Mouse (Mus musculus) frontal cortex, adult 2 months (tissue): ENCODE results near the gene Fgfr4. TPM values are rescaled to one million over a fixed set of nuclear protein-coding genes. Genes with fewer than 3 reads are reported as not detected.
A peak's percentile ranks its signal among the peaks of the same experiment; 100 is the strongest.

Experiments
- DNase-seq, 2 experiments: peaks; one replicate each; pipeline ENCODE4 v3.0.0; 2022; ENCODE audit warnings: low spot score in 1 of 2; ENCODE audit errors: extremely low spot score in 1 of 2
- polyA plus RNA-seq: library from polyadenylated mRNA; depleted of rRNA; stranded (reverse); fragments of >200 nt; gene quantifications from 2 replicates; pipeline ENCODE4 v1.2.3, GENCODE M21; 2012; rRNA removed

The Fgfr4 gene
- polyA plus RNA-seq, 1 experiment, result 0.54 TPM

- DNase-seq, result no peak
Observed at GRCm38 (mm10) chr13:55208837-55209648, 56.6 kb downstream of the Fgfr4 start.

DNA sequence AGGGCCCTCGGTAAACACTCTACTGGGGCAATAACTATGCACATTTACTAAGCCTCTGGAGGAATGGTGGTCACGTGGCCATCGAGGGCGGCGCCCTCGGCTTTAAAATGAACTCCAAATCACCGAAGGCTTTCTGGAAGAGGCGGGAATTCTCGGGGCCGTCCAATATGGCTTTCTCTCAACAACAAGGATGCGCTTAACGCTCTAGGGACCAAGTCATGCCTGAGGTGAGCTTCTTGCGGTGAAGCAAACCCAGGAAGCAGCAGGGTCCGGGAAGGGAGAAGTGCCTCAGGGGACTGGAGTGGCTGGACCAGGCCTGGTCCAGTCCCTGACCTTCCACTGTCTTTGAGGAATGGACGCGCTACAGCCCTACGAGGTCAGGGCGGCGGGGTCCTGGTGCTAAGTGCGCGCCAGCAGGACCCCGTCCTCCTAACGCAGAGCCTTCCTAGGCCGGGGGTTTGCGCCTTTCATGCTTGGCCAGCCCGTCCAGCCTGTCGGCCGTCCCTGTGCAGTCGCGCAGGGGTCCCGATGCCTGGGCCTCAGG lies 57.3 kb downstream of the Fgfr4 start, which contains the start of gene Nsd1:
Gene Nsd1 (plus strand): TSS at position 134 of the 544 bp plus-strand sequence.
- no peak for DNase-seq

DNA sequence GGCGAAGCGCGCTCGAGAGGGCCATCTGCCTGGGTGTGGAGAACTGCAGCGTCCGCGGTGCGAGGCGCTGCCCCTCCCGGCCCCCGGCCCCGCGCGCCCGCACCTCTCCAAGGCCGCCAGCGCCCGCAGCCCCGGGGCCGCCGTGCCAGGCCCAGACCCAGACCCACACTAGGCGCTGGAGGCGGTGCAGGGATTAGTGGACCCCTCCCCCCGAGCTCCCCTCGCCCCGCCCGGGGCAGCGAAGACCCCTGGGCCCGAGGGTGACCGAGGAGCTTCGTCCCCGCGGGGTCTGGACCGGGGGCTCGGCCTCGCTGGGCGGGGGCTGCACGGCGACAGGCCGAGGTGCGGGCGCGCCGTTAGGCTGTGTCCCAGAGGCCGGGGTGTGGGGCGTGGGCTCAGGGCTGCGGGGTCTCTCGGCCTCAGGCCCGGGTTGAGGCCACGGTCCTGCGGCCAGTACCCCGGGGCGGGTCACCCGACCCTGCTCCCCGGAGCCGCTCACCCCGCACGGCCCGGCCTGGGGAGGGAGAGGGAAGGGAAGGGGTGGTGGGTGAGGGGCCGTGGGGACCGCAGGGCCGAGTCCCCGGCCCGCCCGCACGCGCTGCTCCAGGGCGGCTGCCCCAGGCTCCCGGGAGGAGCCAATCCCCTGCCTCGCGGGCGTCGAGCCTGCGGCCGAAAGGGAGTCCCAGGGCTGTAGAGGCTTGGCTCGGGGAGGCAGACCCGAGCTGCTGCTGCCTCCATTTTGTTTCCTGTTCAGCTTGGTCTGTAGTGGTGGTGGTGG lies 57.9 kb downstream of the Fgfr4 start:
- DNase-seq, result peak in 1 of 2 experiments; percentile 28

DNA sequence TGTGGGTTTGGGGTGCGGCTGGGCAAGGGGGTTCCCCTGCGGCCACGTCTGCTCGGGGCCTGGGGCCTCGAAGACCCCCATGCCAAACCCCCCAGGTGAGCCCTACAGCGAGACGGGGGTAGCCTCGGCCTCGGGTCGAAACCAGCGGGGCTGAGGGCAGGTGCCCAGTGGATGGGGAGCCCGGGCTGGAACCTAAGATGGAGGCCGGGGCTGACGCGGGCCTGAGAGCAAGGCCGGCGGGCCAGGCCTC lies 58.5 kb downstream of the Fgfr4 start:
- DNase-seq, result no peak

DNA sequence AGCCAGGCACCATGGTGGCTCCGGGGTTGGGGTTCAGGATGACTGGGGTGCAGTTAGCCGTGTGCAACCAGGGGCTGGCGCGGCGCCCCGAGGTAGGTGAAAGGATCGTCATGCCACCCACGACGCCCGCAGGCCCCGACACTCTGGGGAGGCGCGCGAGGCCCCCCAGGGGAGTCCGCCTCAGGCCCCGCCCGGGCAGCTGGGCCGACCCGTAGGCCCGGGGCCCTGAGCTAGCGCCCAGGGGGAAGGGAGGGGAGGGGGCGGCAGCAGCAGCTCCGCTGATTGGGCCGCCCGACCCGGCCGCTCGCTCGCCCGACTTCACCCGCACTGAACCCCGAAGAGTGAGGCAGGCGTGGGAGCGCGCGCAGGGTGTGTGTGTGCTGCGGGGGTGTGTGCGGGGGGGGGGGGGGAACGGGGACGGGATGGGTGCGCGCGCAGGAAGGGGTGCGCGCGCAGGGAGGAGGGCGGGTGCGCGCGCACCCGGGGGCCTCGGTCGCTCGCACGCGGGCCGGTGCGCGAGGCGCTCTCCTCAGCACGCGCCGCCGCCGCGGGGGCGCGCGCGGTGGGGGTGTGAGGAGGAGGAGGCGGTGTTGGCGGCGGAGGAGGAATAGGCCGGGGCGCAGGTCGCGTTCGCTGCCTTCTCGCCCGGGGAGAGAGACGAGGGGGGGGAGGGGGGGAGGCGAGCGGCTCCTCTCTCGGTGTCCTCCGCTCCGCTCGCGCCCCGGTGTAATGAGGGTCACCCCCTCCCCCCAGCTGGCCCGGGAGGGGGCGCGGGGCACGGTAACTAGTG lies 59.0 kb downstream of the Fgfr4 start:
- peak; percentile 34 to 65 for DNase-seq

GRCm38 (mm10) chr13:55212011-55212360 lies 59.5 kb downstream of the Fgfr4 start:
- DNase-seq, result peak in 1 of 2 experiments; percentile 45

DNA sequence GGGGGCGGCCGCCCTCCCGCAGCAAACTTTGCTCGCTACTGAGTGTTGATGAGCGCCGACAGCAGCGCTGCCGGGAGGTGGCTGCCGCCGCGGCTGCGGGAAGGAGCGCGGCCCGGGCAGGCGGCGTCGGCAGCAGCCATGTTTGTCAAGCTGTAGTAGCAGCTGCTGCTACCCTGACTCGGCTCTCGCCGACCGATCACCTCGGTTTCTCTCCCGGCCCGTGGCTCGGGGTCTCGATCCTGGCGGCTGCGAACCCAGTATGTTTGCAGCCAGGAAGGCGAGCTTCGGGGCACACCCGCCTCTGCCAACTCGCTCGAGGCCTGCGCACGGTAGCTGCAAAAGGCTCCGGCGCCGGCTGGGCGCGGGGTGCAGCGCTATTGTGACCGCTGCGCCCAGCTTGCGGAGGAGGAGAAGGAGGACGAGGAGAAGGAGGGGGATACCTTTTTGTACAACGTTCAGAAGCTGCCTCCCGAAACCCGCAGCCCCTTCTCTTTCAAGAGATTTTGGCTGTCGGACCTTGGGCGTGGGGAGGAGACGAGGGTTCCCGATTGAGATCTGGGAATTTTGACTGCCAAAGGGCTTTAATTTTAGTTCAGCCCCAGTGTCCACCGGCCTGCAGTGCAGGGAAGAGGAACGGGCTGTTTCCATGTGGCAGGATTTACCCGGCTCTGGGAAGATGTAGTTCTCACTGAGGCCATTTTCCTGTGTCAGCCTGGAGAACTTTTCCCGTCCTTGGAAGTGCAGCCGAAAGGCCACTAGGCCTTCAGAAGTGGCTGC lies 60.1 kb downstream of the Fgfr4 start:
- peak in 1 of 2 experiments; percentile 52 for DNase-seq

DNA sequence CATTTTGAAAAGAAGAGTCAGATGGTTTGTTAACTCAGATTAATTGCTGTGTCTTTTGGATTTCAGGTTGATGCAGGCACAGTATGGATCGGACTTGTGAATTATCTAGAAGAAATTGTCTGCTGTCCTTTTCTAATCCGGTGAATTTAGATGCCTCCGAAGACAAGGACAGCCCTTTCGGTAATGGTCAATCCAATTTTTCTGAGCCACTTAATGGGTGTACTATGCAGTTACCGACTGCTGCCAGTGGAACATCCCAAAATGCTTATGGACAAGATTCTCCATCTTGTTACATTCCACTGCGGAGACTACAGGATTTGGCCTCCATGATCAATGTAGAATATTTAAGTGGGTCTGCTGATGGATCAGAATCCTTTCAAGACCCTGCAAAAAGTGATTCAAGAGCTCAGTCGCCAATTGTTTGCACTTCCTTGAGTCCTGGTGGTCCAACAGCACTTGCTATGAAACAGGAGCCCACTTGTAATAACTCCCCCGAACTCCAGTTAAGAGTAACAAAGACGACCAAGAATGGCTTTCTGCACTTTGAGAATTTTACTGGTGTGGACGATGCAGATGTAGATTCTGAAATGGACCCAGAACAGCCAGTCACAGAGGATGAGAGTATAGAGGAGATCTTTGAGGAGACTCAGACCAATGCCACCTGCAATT lies 60.8 kb downstream of the Fgfr4 start:
- no peak for DNase-seq

Other genes with a start within 250 kb of the Fgfr4 start
- 47.8 and 51.5 TPM in 2 replicates for gene Unc5a, start 203.2 kb upstream of the Fgfr4 start, polyA plus RNA-seq
- gene Hk3, start 131.3 kb upstream of the Fgfr4 start, polyA plus RNA-seq, result 1.2 and 1.9 TPM in 2 replicates
- 19.9 and 22.8 TPM in 2 replicates for gene Uimc1, start 52.3 kb upstream of the Fgfr4 start, polyA plus RNA-seq
- gene Zfp346, start 47.3 kb upstream of the Fgfr4 start, polyA plus RNA-seq, result 44.3 and 53.4 TPM in 2 replicates
- gene Gm17617, start 19.1 kb upstream of the Fgfr4 start, polyA plus RNA-seq, result not detected in 2 replicates
- gene Nsd1, start 57.1 kb downstream of the Fgfr4 start, polyA plus RNA-seq, result 38.3 and 41.3 TPM in 2 replicates
- 145 and 163 TPM in 2 replicates for gene Prelid1, start 167.9 kb downstream of the Fgfr4 start, polyA plus RNA-seq
- gene Rab24, start 169.3 kb downstream of the Fgfr4 start, polyA plus RNA-seq, result 142 and 148 TPM in 2 replicates
- 1.3 and 1.5 TPM in 2 replicates for gene Mxd3, start 177.2 kb downstream of the Fgfr4 start, polyA plus RNA-seq
- gene Lman2, start 210.1 kb downstream of the Fgfr4 start, polyA plus RNA-seq, result 52.9 and 57.3 TPM in 2 replicates
- gene Rgs14, start 217.1 kb downstream of the Fgfr4 start, polyA plus RNA-seq, result 32.8 and 44.1 TPM in 2 replicates
- 0.54 and 0.55 TPM in 2 replicates for gene Slc34a1, start 245.5 kb downstream of the Fgfr4 start, polyA plus RNA-seq